Mouse (Mus musculus): Measurements from ENCODE around the gene Gjc2.

- no peak for TF ChIP-seq CTCF (IDR thresholded peaks at IDR 0.05)
- TF ChIP-seq POLR2A (IDR thresholded peaks at IDR 0.05; ENCODE audit: insufficient read depth, low read depth, low read length): no peak
Observed at GRCm38 (mm10) chr11:59176921-59177320, 6.1 kb downstream of the Gjc2 start.

Data from heart, adult 2 months (tissue).